Mouse (Mus musculus): ENCODE results near the gene Trmt61a. TPM values are rescaled to one million over a fixed set of nuclear protein-coding genes. Genes with fewer than 3 reads are reported as not detected.

Gene Trmt61a
- 1 to 10 TPM; 7.4 to 7.9 TPM for total RNA-seq (2023)

GRCm38 (mm10) chr12:111677882-111678669, at the start of gene Trmt61a:
TSS of gene Trmt61a (plus strand) at chr12:111678105.

GRCm38 (mm10) chr12:111672176-111672575, 5.7 kb upstream of the Trmt61a start, which contains the start of gene Ckb:
TSS of gene Ckb (minus strand) at chr12:111672338.

GRCm38 (mm10) chr12:111713004-111713651, 35.2 kb downstream of the Trmt61a start, which contains the start of the genes Bag5 and Apopt1:
TSS of gene Bag5 (minus strand) at chr12:111713257.
TSS of gene Apopt1 (plus strand) at chr12:111713261.

Other genes starting within 250 kb of the Trmt61a start
- 100 to 1,000 TPM; 278 to 292 TPM for gene Tnfaip2, start 235.6 kb upstream of the Trmt61a start, total RNA-seq (2023)
- gene Gm266, start 192.3 kb upstream of the Trmt61a start, total RNA-seq (2023): not detected
- 100 to 1,000 TPM; 665 to 707 TPM for gene Eif5, start 140.1 kb upstream of the Trmt61a start, total RNA-seq (2023)
- gene Mark3, start 103.6 kb upstream of the Trmt61a start, total RNA-seq (2023): 10 to 100 TPM; 75.3 to 78.6 TPM
- gene Ckb, start 5.8 kb upstream of the Trmt61a start, total RNA-seq (2023): 10 to 100 TPM; 49.9 to 50.1 TPM
- gene Bag5, start 35.2 kb downstream of the Trmt61a start, total RNA-seq (2023): 10 to 100 TPM; 18.2 to 21.6 TPM
- gene Apopt1, start 35.2 kb downstream of the Trmt61a start, total RNA-seq (2023): 10 to 100 TPM; 28.1 to 29.9 TPM
- 100 to 1,000 TPM; 118 to 119 TPM for gene Klc1, start 80.7 kb downstream of the Trmt61a start, total RNA-seq (2023)
- 1 to 10 TPM in 1 of 2 experiments, under 1 TPM in 1; 0.79 to 1.4 TPM for gene Xrcc3, start 135.8 kb downstream of the Trmt61a start, total RNA-seq (2023)
- gene Zfyve21, start 136.1 kb downstream of the Trmt61a start, total RNA-seq (2023): 10 to 100 TPM in 1 of 2 experiments, 1 to 10 TPM in 1; 5.4 to 10.1 TPM
- gene Ppp1r13b, start 230.0 kb downstream of the Trmt61a start, total RNA-seq (2023): 10 to 100 TPM; 12.0 to 14.0 TPM

Measured in monocyte, adult 59 days (primary cell).